Comparison of ENCODE assay signal across 8 mouse cellular contexts in genomic region chr1:180849701-180850301, GRCm38 (mm10). TPM values are rescaled to one million over a fixed set of nuclear protein-coding genes. Genes with fewer than 3 reads are reported as not detected.
A peak's percentile ranks its signal among the peaks of the same experiment; 100 is the strongest.
DNase-seq lines count a peak whose midpoint lies in the region; ATAC-seq and TF ChIP-seq lines count a peak whose summit lies in the region.

No protein-coding gene starts in this region.

- peak; percentile 92 for DNase-seq in heart, adult 11 months
- no peak for DNase-seq in heart, postnatal 25 days (ENCODE audit: low spot score)
- DNase-seq in ES-E14 (ENCODE audit: low read depth, low spot score) = no peak
- DNase-seq in forebrain, embryonic 10.5 days (ENCODE audit: extremely low spot score, low spot score) = peak; percentile 30
- DNase-seq in urinary bladder, postnatal 36 days (ENCODE audit: low spot score in 2 of 2) = no peak
- no peak for DNase-seq in right cerebral cortex, adult 18-20 months

- peak overlapping the region; percentile 93; the same call in 1 of the 2 replicates for H3K27ac ChIP-seq in ES-E14 (ENCODE audit: insufficient read depth, low read depth, low read length, poor library complexity, severe bottlenecking)
- H3K27ac ChIP-seq in forebrain, embryonic 10.5 days = peak overlapping the region; percentile 97
- peak overlapping the region; percentile 99 for H3K27ac ChIP-seq in intestine, embryonic 16.5 days (ENCODE audit: low read length)
- peak overlapping the region; percentile 98 for H3K27ac ChIP-seq in midbrain, embryonic 13.5 days

- in situ Hi-C loops in ES-E14 (cut with MboI; ENCODE audit: low sequenced_read_pairs in 2 of 2, unreplicated experiment in 2 of 2) = no loop called here

- no peaks in the 10 kb centered on the region for H3K27me3 ChIP-seq in forebrain, embryonic 10.5 days (ENCODE audit: poor library complexity, severe bottlenecking)
- no peaks in the 10 kb centered on the region for H3K27me3 ChIP-seq in intestine, embryonic 16.5 days (replicated peaks; ENCODE audit: control insufficient read depth, insufficient read depth, low read length)
- H3K27me3 ChIP-seq in midbrain, embryonic 13.5 days = no peaks in the 10 kb centered on the region

- intact Hi-C loops in heart, postnatal 25 days (cut with DNase I) = loop anchor here (1.0 to 5.0 kb wide), 2 partner anchors 38 to 72 kb away; no protein-coding TSS in a partner anchor

- 46% methylated on average over 11 of the region's 11 CpGs for WGBS in forebrain, embryonic 10.5 days
- 36% methylated on average over 11 of the region's 11 CpGs for WGBS in intestine, embryonic 16.5 days
- 22% methylated on average over 11 of the region's 11 CpGs for WGBS in midbrain, embryonic 13.5 days

- H3K4me2 ChIP-seq in intestine, embryonic 16.5 days (ENCODE audit: low read depth, low read length) = peak overlapping the region; percentile 80
- peak overlapping the region; percentile 67 for H3K4me2 ChIP-seq in midbrain, embryonic 13.5 days (replicated peaks)

- peaks cover 10 to 13% of the 10 kb centered on the region in 2 experiments; a peak in 3 of 4 replicates for H3K4me1 ChIP-seq in ES-E14 (ENCODE audit: control insufficient read depth in 2 of 2, insufficient read depth in 2 of 2, low read length in 2 of 2, poor library complexity in 1 of 2)
- H3K4me1 ChIP-seq in forebrain, embryonic 10.5 days = peaks cover 50% of the 10 kb centered on the region
- peaks cover 31% of the 10 kb centered on the region for H3K4me1 ChIP-seq in intestine, embryonic 16.5 days (ENCODE audit: control insufficient read depth, insufficient read depth, low read length)
- peaks cover 47% of the 10 kb centered on the region for H3K4me1 ChIP-seq in midbrain, embryonic 13.5 days (replicated peaks)

- ATAC-seq in intestine, embryonic 16.5 days = no peak
- ATAC-seq in midbrain, embryonic 13.5 days = no peak

- peaks cover 3% of the 10 kb centered on the region; the same call in 1 of the 2 replicates for H3K36me3 ChIP-seq in ES-E14 (ENCODE audit: control insufficient read depth, insufficient read depth, low read length, poor library complexity, severe bottlenecking)
- peaks cover 8% of the 10 kb centered on the region for H3K36me3 ChIP-seq in forebrain, embryonic 10.5 days (replicated peaks)
- no peaks in the 10 kb centered on the region for H3K36me3 ChIP-seq in intestine, embryonic 16.5 days (ENCODE audit: control insufficient read depth, insufficient read depth, low read length)
- 0 out of 2 replicates have a peak, but pooled peaks cover 4% of the 10 kb centered on the region for H3K36me3 ChIP-seq in midbrain, embryonic 13.5 days

- peak overlapping the region; percentile 57 to 72 for H3K4me3 ChIP-seq in ES-E14 (ENCODE audit: insufficient read depth in 1 of 2, low read depth in 1 of 2, low read length in 2 of 2, poor library complexity in 1 of 2, severe bottlenecking in 1 of 2)
- H3K4me3 ChIP-seq in forebrain, embryonic 10.5 days = peak overlapping the region; percentile 86
- peak overlapping the region; percentile 53 for H3K4me3 ChIP-seq in intestine, embryonic 16.5 days (ENCODE audit: low read length)
- peak overlapping the region; percentile 62 for H3K4me3 ChIP-seq in midbrain, embryonic 13.5 days (replicated peaks)

- peak overlapping the region; percentile 89; the same call in 1 of the 2 replicates for H3K9ac ChIP-seq in ES-E14 (ENCODE audit: insufficient read depth, low read depth, low read length, poor library complexity, severe bottlenecking)
- peak overlapping the region; percentile 85 for H3K9ac ChIP-seq in intestine, embryonic 16.5 days (ENCODE audit: low read depth, low read length)
- H3K9ac ChIP-seq in midbrain, embryonic 13.5 days (replicated peaks) = peak overlapping the region; percentile 73

- H3K9me3 ChIP-seq in ES-E14 (ENCODE audit: control insufficient read depth, insufficient read depth, low read depth, low read length) = no peaks in the 10 kb centered on the region
- no peaks in the 10 kb centered on the region for H3K9me3 ChIP-seq in forebrain, embryonic 10.5 days
- H3K9me3 ChIP-seq in intestine, embryonic 16.5 days (ENCODE audit: control insufficient read depth, low read length) = no peaks in the 10 kb centered on the region
- no peaks in the 10 kb centered on the region for H3K9me3 ChIP-seq in midbrain, embryonic 13.5 days

TF ChIP-seq in ES-E14, 5 proteins besides CTCF, POLR2A, EP300 and RAD21:
- TF ChIP-seq ZNF384 (IDR thresholded peaks at IDR 0.05; ENCODE audit: low read depth, low read length) (no peak), ZC3H11A (IDR thresholded peaks at IDR 0.05; ENCODE audit: borderline replicate concordance, low read depth, low read length) (no peak), CHD2 (IDR thresholded peaks at IDR 0.05; ENCODE audit: low read depth, low read length) (no peak), HCFC1 (IDR thresholded peaks at IDR 0.05; ENCODE audit: borderline replicate concordance, insufficient read depth, low read length) (no peak), MAFK (IDR thresholded peaks at IDR 0.05; ENCODE audit: insufficient read depth, low read depth, low read length) (no peak)

RNA-seq across cellular contexts. Expression of gene Sde2, which starts 1.1 kb away (rescaled TPM):
- 10 to 100 TPM; 10.4 to 11.8 TPM for total RNA-seq in heart, postnatal 25 days (2021)
- total RNA-seq in ES-E14 (2012; rRNA removed) = 39.6 and 41.2 TPM in 2 replicates
- 43.3 and 45.9 TPM in 2 replicates for polyA plus RNA-seq in forebrain, embryonic 10.5 days (2016; fragmentation: Nextera tagmentation; extraction: Ambion mirVana)
- 28.3 and 30.8 TPM in 2 replicates for polyA plus RNA-seq in intestine, embryonic 16.5 days (2015; fragmentation: Nextera tagmentation; extraction: Ambion mirVana)
- polyA plus RNA-seq in midbrain, embryonic 13.5 days (2015; fragmentation: Nextera tagmentation; extraction: Ambion mirVana) = 28.8 and 33.6 TPM in 2 replicates

RNA-seq across cellular contexts. Expression of gene H3f3a, which starts 36.1 kb away (rescaled TPM):
- 100 to 1,000 TPM; 494 to 517 TPM for total RNA-seq in heart, postnatal 25 days (2021)
- total RNA-seq in ES-E14 (2012; rRNA removed) = 503 and 657 TPM in 2 replicates
- 2,460 and 2,659 TPM in 2 replicates for polyA plus RNA-seq in forebrain, embryonic 10.5 days (2016; fragmentation: Nextera tagmentation; extraction: Ambion mirVana)
- 1,661 and 1,810 TPM in 2 replicates for polyA plus RNA-seq in intestine, embryonic 16.5 days (2015; fragmentation: Nextera tagmentation; extraction: Ambion mirVana)
- polyA plus RNA-seq in midbrain, embryonic 13.5 days (2015; fragmentation: Nextera tagmentation; extraction: Ambion mirVana) = 4,178 and 4,302 TPM in 2 replicates

RNA-seq across cellular contexts. Expression of gene Lefty2, which starts 43.1 kb away (rescaled TPM):
- not detected for total RNA-seq in heart, postnatal 25 days (2021)
- 68.3 and 219 TPM in 2 replicates for total RNA-seq in ES-E14 (2012; rRNA removed)
- not detected in 2 replicates for polyA plus RNA-seq in forebrain, embryonic 10.5 days (2016; fragmentation: Nextera tagmentation; extraction: Ambion mirVana)
- 0.05 TPM in 1 of 2 replicates, not detected in the other for polyA plus RNA-seq in intestine, embryonic 16.5 days (2015; fragmentation: Nextera tagmentation; extraction: Ambion mirVana)
- 0.27 and 0.31 TPM in 2 replicates for polyA plus RNA-seq in midbrain, embryonic 13.5 days (2015; fragmentation: Nextera tagmentation; extraction: Ambion mirVana)

RNA-seq across cellular contexts. Expression of gene Pycr2, which starts 54.3 kb away (rescaled TPM):
- 10 to 100 TPM; 13.0 to 13.8 TPM for total RNA-seq in heart, postnatal 25 days (2021)
- total RNA-seq in ES-E14 (2012; rRNA removed) = 122 and 151 TPM in 2 replicates
- polyA plus RNA-seq in forebrain, embryonic 10.5 days (2016; fragmentation: Nextera tagmentation; extraction: Ambion mirVana) = 149 and 153 TPM in 2 replicates
- polyA plus RNA-seq in intestine, embryonic 16.5 days (2015; fragmentation: Nextera tagmentation; extraction: Ambion mirVana) = 63.8 and 73.2 TPM in 2 replicates
- 76.6 and 83.1 TPM in 2 replicates for polyA plus RNA-seq in midbrain, embryonic 13.5 days (2015; fragmentation: Nextera tagmentation; extraction: Ambion mirVana)

Comparison
In these comparisons a context has a peak if more than half of its experiments do, and no peak if none do; other contexts are left out.
1. DNase-seq: peak in heart, adult 11 months (single experiment) and forebrain, embryonic 10.5 days (single experiment); none in heart, postnatal 25 days (single experiment), ES-E14 (single experiment), urinary bladder, postnatal 36 days (0 of 2) and right cerebral cortex, adult 18-20 months (single experiment).
2. Peak in every context shown above with its lines, with median percentiles within 50 percentile points of each other: H3K27ac ChIP-seq, H3K4me3 ChIP-seq and H3K9ac ChIP-seq.